Mouse (Mus musculus): ENCODE data around the gene Baz2b.
A peak's percentile ranks its signal among the peaks of the same experiment; 100 is the strongest.

The Baz2b gene

DNA sequence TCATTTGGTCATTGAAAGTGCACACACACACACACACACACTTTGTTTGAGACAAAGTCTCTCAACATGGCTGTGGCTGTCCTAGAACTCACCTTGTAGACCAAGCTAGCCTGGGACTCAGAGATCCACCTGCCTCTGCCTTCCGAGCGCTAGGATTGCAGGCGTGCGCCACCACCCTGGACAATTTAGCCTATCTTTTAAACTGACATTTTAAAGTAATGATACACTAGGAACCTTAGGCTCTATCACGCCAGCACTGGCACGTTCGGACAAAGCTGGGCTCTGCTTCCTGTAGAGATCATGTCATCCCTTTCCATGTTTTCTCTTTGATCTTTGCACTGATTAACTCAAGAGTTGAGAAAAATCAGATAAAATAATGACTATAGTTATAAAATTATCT is 81.0 kb downstream of the Baz2b start:
- DNase-seq (ENCODE audit: low spot score): no peak

DNA sequence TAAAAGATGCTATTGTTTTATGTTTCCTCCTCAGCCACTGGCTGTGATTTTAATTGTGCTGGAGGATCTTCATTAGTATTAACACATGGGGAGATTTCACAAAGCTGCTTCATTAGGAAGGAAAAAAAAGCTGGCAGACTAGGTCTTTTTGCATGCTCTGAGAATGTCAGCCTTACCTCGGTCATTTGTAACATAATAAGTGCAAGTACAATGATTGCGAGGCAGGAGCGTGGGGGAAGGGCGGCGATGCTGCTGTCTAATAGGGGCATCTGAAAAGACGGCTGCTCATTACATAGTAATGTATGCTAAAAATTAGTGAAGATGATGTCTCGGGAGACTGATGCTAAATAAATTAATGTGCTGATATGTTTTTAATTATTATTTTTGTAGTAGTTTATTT is 82.8 kb downstream of the Baz2b start:
- peak; percentile 71 for DNase-seq (ENCODE audit: low spot score)

DNA sequence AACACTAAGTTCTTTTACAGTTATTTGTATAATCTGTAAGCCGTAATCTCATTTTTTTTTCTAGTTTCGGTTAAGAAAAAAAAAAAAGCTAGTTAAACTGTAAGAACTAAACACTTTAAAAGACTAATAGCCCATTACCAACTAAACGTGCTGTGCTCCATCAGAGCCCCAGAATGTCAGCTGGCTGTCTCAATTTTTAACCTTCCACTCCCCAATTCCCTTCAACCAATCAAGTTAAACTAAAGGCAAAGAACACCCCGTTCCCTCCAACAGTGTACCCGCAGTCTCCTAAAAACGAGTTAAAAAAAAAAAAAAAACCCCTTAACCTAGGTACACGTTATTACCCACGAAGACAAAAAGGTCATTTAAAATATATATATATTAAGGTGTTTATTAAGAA is 83.3 kb downstream of the Baz2b start:
- peak; percentile 57 for DNase-seq (ENCODE audit: low spot score)

DNA sequence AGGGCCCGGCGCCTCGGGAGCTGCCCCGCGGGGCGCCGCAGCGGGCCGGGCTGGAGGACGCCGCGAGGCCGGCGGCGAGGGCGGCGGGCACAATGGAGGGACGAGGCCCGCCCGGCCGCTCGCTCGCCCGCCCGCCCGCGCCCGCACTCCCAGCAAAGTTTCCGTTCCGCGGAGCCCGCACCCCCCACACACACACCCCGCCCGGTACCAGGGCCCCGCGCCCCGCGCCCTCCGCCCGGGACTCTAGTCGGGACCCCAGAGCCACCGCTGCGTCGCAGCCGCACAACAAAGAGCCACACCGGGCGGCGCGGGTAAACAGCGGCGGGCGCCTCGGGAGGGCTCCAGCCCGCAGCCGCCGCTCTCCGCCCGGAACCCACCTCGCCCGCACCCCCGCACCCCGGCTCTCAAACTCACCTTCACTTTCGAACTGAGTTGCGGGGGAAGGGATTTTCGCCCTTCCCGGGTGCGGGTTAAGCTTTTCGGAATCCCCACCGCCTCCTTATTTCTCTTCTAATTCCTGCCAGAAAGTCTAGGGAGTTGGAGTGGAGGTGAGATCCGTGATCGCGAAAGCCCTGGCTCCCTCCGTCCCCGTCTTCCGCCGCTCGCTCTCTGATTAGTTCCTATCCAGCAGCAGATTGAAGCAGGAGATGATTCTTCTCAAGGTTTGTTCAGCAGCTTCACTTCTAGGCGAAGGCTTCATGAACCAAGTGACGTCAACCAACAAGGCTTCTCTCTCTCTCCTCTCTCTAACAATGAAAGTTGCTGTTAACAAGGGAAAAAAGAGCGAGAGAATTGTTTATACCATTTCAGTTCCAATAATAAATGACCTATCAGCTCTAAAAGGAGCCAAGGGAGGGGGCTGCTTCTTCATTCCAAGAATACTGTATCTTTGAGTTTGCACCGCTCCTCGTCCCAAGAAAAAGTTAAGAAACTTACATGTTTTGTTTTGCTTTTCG is 84.3 kb downstream of the Baz2b start:
- peak; percentile 88 for DNase-seq (ENCODE audit: low spot score)

DNA sequence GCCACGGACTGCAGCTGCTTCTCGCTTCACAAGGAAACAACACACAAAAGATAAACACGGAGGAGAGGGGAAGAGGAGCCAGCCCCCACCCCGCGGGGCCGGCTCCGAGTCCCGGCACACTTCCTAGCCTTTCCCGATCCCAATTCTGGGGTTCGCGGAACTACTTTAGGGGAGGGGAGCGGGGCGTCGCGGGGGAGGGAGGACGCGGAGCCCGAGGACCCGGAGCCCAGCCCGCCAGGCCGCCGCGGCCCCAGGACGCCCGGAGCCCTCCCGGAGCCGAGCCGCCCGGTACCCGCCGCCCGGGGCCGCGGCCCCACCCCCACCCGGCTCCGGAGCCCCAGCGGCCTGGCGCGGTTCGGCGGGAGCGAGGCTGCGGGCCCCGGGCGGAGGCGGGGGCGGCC is 85.0 kb downstream of the Baz2b start:
- DNase-seq (ENCODE audit: low spot score): peak; percentile 78

DNA sequence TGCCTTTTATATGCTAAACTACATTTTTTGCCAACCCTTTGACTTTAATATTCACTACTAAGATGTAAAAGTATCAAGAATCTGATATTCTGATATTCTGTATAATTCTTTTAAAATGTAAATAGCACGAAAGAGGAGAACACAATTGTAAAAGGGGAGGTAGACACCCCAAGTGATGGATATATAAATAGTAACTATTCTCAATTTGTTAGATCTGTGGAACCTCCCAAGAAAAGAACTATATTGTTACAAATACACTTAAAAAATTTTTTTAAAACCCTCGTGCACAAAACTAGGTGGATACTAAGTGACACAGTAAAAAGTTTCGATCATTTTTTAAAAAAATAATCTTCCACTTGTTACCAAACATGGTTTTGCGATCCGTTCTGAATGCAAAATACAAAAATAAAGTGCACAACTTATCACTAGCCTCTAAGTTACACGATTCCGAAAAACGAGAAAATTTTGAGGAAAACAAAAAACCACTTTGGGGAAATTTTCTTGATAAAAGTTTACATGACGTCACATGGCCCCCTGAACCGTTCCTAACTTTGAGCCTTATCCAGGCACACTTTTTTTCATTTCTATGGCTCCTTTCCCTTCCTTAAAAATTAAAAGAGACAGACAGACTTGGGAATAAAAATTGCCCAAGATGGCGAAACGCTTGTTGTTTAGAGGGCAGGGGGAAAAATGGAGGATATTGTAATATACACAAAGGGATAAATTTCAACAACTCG is 85.6 kb downstream of the Baz2b start:
- no peak for DNase-seq (ENCODE audit: low spot score)

DNA sequence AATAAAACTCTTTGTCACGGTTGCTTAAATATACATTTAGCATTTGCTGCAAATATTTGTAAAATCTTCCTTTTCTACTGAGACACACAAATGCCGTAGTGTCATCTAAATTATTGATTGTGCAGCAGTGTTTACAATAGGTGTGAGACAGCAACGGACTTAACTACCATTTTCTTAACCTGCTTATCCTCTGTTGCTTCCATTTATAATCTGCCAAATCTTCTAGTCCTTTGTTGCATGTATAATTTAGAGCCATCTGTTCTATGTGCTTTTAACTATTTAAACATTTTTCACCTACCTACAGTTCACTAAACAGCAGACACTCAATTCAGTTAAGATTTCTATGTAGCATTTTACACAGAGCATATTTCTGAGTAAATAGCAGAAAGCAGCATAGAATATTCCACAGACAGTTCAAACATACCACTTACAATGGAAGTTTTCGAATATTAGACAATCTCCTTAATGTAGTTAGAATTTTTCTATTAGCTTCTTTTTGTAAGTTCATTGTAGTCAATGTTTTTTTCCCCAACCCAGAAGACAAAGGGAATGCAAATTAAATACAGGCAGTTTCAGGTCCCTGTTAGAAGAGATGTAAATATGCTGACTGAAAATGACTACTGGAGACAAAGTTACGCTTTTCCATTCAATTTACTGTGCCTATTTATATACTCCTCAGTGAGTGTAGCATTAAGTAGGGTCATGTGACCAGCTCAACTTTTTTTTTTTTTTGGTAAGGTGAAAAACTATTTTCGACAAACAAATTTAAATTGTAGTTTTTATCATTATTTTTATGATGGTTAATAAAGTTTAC is 86.4 kb downstream of the Baz2b start:
- DNase-seq (ENCODE audit: low spot score): peak; percentile 40

DNA sequence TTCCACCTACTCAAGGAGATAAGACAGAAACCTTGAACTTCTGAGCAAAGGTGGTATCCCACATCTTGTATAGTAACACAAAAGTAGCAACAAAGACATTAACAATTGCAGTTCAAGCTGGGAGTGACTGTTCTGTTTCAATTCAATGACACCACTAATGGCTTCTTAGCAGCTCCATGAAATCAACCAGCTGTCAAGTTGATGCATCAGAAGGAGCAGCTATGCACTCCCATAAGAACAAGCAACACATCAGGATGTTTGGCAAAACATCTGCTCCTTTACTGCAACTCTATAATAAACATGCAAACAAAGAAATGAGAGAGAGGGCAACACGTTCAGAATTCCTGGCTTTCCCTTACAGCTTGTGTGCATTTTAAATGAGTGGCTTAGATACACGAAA is 87.5 kb downstream of the Baz2b start:
- peak; percentile 54 for DNase-seq (ENCODE audit: low spot score)

DNA sequence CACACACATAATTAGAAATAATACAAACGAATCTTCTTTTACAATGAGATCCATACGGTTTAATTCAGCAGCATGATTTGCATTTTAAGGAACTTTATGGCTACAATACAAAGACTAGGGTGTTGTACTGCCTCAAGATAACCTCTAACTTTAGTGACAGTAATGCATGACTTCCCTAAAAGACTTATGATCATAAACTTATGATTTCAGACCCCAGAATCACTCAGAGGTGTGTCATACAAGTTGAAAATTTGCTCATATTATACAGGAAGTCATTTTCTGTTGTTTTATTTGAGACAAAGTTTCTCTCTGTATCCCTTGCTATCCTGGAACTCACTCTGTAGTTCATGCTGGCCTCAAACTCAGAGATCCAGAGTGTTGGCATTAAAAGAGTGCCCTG is 89.0 kb downstream of the Baz2b start:
- no peak for DNase-seq (ENCODE audit: low spot score)

DNA sequence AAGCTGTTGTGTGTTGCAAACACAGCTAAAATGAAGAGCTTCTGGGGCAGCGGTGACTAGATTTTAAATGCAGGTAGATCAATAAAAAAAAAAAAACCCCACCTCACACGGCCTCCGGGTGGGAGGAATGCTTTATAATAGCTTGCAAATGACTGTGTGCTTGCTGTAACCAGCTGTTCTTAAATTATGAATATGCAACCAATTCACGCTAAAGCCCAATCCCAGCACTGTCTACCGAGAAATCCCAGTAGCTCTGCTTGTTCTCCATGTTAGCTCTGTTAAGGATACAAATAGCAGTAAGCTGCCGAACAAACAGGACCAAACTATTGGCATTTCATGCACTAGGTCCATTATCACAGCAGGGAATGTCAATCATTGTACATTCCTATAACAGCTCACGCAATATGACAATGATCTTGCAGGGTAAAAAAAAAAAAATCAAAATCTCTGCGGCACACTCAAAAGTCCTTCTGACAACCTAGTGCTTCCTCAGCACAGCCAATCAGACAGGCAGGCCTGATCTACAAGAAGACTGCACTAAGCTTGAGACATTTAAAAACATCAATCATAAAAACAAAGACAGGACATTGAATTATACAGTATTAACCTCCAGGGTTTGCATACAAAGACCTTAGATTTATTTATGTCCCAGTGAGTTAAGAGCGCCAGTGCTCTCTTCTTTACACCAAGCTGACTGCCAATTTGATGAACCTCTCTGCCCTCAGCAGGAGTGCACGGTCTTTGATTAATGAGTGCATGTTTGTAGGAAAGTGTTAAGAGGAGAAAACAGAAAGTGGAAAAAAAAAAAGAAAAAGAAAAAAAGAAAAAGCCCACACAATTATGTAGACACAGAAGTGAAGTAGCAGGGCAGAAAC is 90.7 kb downstream of the Baz2b start:
- DNase-seq (ENCODE audit: low spot score): peak; percentile 30

DNA sequence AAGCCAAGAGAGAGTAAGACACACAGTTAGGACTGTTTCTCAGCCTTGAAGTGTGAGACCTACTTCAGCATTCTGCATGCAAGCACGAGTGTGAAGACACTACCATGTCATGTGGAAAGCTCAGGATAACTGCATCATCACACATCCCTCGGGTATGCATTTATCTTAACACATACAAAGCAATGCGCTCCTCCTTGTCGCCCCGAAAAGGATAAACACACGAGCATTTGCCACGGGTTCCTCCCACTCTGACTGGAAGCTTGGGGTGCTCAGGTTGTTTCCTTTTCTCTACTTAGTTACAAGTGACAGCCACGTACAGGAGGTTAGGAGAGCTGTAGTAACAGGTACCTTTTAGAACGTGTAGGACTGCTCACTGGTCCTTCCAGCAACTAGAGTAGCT is 91.8 kb downstream of the Baz2b start:
- DNase-seq (ENCODE audit: low spot score): no peak

DNA sequence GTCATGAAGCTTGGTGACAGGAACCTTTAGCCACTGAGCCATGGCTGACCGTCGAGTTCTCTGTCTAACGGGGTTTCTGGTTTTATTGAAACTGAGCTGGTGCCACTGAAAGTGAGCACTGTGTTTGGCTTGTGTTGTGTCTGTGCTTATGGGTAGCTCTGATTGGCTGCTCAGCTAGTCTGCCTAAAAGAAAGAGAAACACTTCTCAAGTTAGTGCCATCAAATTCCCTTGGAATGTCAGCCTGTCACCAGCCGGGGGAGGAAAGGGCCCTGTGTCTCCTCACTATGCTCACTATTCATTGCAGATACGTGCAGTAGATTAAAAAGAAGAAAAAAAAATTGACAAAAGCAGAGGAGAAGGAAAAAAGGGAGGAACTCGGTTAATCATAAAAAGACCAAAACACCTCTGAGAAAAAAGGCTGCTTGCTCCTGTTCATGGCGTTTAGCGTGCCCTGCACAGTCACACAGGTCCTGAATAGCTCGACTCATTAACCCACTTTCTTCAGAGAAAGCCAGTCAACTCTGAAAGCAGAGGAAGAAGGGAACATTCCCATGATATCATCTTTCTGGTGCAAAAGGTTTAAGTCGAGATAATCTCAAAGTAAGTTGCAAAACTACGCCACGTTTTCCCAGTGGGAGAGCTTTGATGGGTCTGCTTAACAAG is 93.6 kb downstream of the Baz2b start:
- DNase-seq (ENCODE audit: low spot score): no peak

DNA sequence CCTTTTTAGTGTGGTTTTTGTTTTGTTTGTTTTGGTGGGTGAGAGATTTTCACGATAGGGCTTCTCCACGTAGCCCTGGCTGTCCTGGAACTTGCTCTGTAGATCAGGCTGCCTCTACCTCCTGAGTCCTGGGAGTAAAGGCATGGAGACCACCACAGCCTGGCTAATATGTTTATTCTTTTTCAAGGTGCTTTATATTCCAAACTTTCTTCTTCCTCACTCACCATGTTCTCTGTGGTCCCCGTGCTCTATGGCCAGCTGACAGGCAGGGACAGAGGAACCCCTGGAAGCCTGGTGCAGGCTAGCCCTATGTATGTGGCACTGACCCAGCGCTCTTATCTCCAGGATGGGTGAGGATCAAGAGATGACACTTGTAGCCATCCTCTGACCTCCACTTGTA is 94.7 kb downstream of the Baz2b start:
- no peak for DNase-seq (ENCODE audit: low spot score)

DNA sequence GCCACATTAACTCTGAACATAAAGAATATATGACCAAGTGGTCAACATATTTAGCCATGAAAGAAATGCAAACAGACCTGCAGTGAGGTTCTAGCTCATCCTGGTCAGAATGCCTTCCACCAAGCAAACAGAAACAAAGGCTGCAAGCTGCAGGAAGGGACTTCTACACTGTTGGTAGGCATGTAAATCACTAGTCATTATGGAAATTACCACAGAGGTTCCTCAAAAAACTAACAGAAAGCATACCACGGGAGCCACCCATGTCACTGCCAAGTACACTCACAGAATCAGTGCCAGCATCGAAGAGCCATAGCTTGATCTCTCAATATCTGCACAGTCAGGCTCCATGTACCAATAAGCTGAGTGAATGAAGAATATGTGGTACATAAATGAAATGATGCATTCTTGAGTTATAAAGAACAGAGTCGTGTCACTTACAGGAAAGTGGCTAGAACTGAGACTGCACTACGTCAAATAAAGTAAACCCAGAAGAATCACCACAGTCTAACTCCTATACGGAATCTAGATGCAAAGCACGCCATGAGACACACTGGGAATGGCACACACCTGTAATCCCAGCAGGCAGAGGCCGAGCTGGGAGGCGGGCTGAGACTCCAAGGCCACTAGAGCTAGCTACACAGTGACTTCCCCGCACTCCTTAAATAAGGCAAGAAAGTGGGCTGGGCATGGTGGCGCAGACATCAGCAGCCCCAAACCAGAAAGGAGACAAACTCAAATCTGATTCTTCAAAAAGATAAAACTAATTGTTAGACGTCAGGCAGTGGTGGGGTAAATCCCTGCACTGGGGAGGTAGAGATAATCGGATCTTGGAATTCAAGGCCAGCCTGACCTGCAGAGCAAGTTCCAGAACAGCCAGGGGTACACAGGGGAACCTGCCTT is 95.7 kb downstream of the Baz2b start:
- DNase-seq (ENCODE audit: low spot score): no peak

DNA sequence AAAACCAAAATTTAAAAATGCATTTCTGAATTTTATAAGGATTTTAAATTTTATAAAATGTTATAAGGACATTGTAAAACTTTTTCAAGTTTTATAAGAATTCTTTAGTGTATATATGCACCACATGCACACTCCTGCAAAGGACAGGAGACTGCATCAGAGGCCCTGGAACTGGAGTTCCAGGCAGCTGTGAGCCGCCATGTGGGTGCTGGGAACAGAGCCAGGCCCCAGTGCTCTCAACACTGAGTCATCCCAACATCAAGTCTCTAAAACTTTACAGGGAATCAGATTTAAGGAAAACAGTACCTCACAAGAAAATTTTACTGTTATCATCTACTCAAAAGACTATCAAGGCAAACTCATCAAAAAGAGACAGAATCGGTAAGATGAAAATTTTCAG is 97.5 kb downstream of the Baz2b start:
- no peak for DNase-seq (ENCODE audit: low spot score)

DNA sequence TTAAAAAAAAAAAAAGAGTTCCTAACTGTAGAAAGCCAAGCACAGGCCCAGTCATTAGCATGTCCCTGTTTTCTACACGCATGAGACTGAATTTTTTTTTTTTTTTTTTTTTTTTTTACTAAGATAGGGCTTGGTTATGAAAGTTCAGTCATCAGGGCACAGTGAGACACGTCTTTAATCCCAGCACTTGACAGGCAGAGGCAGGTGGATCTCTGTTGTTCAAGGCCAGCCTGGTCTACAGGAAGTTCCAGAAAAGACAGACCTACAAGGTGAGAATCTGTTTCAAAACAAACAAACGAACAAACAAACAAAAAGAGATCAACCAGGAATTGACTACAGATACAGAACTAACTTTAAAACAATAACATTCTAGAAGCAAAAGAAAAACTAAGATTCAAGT is 100.6 kb downstream of the Baz2b start:
- DNase-seq (ENCODE audit: low spot score): no peak

DNA sequence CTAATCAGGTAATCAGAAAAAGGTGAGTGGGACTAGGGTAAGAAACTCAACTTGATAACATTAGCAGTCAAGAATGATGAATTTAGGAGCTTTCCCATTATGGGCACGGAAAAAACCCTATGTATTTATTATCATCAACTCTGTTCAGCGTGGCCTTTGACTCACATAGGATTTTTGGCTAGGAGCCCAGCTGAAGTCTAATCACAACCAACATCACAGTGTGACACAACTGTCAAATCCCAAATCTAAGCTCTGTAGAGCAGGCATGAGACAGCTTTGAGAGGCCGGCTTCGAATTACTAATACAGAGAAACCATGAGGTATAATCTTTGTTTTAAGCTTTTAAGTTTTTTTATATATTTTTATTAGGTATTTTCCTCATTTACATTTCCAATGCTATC is 113.0 kb downstream of the Baz2b start:
- DNase-seq (ENCODE audit: low spot score): no peak

DNA sequence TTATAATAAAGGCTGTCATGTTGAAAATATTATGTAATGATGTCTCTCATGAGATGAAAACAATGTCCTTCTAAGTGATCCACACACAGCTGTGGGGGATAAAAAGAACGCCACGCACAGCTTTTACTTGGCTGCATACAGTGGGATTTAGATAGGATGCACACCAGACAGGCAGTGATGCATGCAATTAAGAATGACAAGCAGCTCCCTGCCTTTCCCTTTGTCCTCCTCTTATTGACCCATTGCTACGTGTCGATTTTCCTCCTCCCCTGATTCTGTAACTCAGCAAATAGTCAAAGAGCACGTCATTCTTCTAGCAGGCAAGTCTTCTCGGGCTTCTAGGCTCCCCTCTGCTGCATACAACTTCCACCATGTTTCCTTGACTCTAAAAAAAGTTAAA is 119.4 kb downstream of the Baz2b start:
- DNase-seq (ENCODE audit: low spot score): no peak

DNA sequence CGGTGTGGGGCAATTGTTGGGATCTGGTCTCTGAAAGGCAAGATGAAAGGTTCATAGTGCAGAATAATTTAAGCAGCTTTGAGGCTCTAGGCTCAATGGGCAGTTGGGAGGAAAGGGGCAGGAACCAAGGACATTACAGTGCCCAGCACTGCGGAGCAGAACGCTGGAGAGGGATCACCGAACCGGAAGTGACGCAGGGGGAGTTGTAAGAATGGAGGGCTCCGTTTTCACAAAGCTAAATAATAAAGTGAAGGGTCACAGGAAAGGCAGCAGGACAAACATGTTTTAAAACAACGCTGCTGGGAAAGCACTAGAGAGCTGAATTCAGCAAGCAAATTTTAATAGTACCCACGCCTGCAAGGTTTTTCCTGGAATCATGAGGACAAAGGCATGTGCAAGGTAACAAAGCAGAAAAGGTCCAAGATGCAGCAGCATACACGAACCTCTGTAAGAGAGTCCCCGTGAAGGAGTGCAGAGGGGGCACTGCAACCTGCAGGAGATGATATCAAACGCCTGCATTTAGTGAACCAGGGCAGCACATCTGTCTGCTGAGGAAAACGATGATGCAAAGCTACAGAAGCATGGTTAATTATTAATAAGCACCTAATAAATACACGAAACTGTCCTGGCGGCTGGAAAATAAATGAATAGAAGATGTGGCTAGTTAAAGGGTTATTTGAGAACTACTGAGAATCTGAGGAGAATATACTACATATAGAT is 120.0 kb downstream of the Baz2b start:
- DNase-seq (ENCODE audit: low spot score): peak; percentile 29
